Mouse (Mus musculus) regulatory T cell (primary cell): ENCODE measurements at regions not wholly inside any gene's neighbourhood (a gene's known extent, or its start where the extent isn't known, plus 50 kb on each side); places are given as distances from the start of the nearest gene placed in this dataset.

Source experiments
- in situ Hi-C: fragments of 300-600 bp; cut with MboI, MseI; formaldehyde crosslinking; loops from one replicate; pipeline ENCODE4 v1.15.1; 2025; ENCODE audit warnings: high pct_unique_total_duplicates

GRCm38 (mm10) chr2:178990959-178991358, 451.3 kb upstream of the Cdh4 start:
- in situ Hi-C loops: no loop called here

GRCm38 (mm10) chr2:178992334-178993116, 449.7 kb upstream of the Cdh4 start:
- in situ Hi-C loops: no loop called here

- in situ Hi-C loops: no loop called here
Measured at GRCm38 (mm10) chr2:178997921-178998320, 444.3 kb upstream of the Cdh4 start.

- in situ Hi-C loops: no loop called here
Measured at GRCm38 (mm10) chr2:179000448-179001081, 441.7 kb upstream of the Cdh4 start.

GRCm38 (mm10) chr2:179007766-179008165, 434.5 kb upstream of the Cdh4 start:
- in situ Hi-C loops: no loop called here

GRCm38 (mm10) chr2:179013891-179014593, 428.2 kb upstream of the Cdh4 start:
- in situ Hi-C loops: no loop called here

GRCm38 (mm10) chr2:179022675-179023194, 419.5 kb upstream of the Cdh4 start:
- in situ Hi-C loops: no loop called here

GRCm38 (mm10) chr2:179024225-179024624, 418.0 kb upstream of the Cdh4 start:
- in situ Hi-C loops: no loop called here

- in situ Hi-C loops: no loop called here
Measured at GRCm38 (mm10) chr2:179033171-179033570, 409.1 kb upstream of the Cdh4 start.

- in situ Hi-C loops: no loop called here
Measured at GRCm38 (mm10) chr2:179035446-179035845, 406.8 kb upstream of the Cdh4 start.

GRCm38 (mm10) chr2:179039697-179040096, 402.5 kb upstream of the Cdh4 start:
- in situ Hi-C loops: no loop called here

- in situ Hi-C loops: no loop called here
Measured at GRCm38 (mm10) chr2:179043671-179044070, 398.6 kb upstream of the Cdh4 start.

- in situ Hi-C loops: no loop called here
Measured at GRCm38 (mm10) chr2:179045361-179045760, 396.9 kb upstream of the Cdh4 start.

GRCm38 (mm10) chr2:179054441-179054840, 387.8 kb upstream of the Cdh4 start:
- in situ Hi-C loops: loop anchor here (25.0 kb wide), 1 partner anchor 1983 kb away; the partner anchor contains the start of gene Chrna4

GRCm38 (mm10) chr2:179064616-179065015, 377.6 kb upstream of the Cdh4 start:
- in situ Hi-C loops: loop anchor here (25.0 kb wide), 1 partner anchor 1973 kb away; the partner anchor contains the start of gene Chrna4

- in situ Hi-C loops: loop anchor here (25.0 kb wide), 1 partner anchor 1968 kb away; the partner anchor contains the start of gene Chrna4
Measured at GRCm38 (mm10) chr2:179069520-179069919, 372.7 kb upstream of the Cdh4 start.

GRCm38 (mm10) chr2:179070346-179070745, 371.9 kb upstream of the Cdh4 start:
- in situ Hi-C loops: loop anchor here (25.0 kb wide), 1 partner anchor 1967 kb away; the partner anchor contains the start of gene Chrna4

- in situ Hi-C loops: no loop called here
Measured at GRCm38 (mm10) chr2:179080462-179081274, 361.6 kb upstream of the Cdh4 start.

- in situ Hi-C loops: no loop called here
Measured at GRCm38 (mm10) chr2:179086915-179087314, 355.3 kb upstream of the Cdh4 start.

GRCm38 (mm10) chr2:179091480-179091879, 350.8 kb upstream of the Cdh4 start:
- in situ Hi-C loops: loop anchor here (10.0 kb wide), 1 partner anchor 1393 kb away; no protein-coding TSS in a partner anchor

GRCm38 (mm10) chr2:179093996-179094395, 348.2 kb upstream of the Cdh4 start:
- in situ Hi-C loops: loop anchor here (10.0 kb wide), 1 partner anchor 1391 kb away; no protein-coding TSS in a partner anchor
